8 mouse cellular contexts compared by ENCODE assay signal in the genomic region with DNA sequence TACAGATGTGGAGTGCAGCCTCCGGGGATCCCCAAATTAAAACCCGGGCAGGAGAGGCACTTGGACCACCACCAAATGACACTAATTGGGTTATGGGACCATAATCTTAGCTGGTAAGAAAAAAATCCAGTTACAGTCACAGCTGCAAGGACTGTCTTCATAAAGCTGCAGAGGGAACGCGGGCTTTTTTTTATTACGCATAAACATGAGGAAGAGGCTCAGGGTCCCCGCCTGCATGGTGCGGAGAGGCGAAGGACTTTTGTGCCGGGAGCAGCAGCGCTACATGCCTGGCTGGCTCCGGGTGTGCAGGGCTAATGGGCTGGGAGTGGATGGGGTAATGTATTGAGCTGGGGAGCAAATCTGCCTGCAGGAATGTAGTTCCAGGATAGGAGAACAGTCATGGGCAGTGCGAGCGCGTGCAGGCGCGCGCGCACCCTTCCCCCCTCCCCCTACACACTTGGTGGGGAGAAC. TPM values are rescaled to one million over a fixed set of nuclear protein-coding genes. Genes with fewer than 3 reads are reported as not detected.
DNase-seq lines count a peak whose midpoint lies in the region; ATAC-seq lines count a peak whose summit lies in the region.

No protein-coding gene starts in this region.

- peak overlapping the region; percentile 94 for H3K27ac ChIP-seq in forebrain, embryonic 15.5 days (replicated peaks)
- H3K27ac ChIP-seq in limb, embryonic 13.5 days = peak overlapping the region; percentile 94

- under 1% methylated on average over 18 of the region's 18 CpGs for WGBS in forebrain, embryonic 15.5 days
- under 1% methylated on average over 18 of the region's 18 CpGs for WGBS in limb, embryonic 13.5 days

- peak overlapping the region; percentile 49 for H3K4me3 ChIP-seq in forebrain, embryonic 15.5 days
- peak overlapping the region; percentile 43 for H3K4me3 ChIP-seq in limb, embryonic 13.5 days

- peak overlapping the region; percentile 79 for H3K4me2 ChIP-seq in forebrain, embryonic 15.5 days (replicated peaks)
- H3K4me2 ChIP-seq in limb, embryonic 13.5 days (replicated peaks) = peak overlapping the region; percentile 79

- H3K27me3 ChIP-seq in forebrain, embryonic 15.5 days = no peaks in the 10 kb centered on the region
- peaks cover 7% of the 10 kb centered on the region; the same call in 1 of the 2 replicates for H3K27me3 ChIP-seq in limb, embryonic 13.5 days

- peaks cover 35% of the 10 kb centered on the region for H3K4me1 ChIP-seq in forebrain, embryonic 15.5 days
- peaks cover 53% of the 10 kb centered on the region for H3K4me1 ChIP-seq in limb, embryonic 13.5 days

- H3K9ac ChIP-seq in forebrain, embryonic 15.5 days (replicated peaks) = peak overlapping the region; percentile 68
- peak overlapping the region; percentile 70 for H3K9ac ChIP-seq in limb, embryonic 13.5 days

- DNase-seq in left cerebral cortex, adult 18-20 months (ENCODE audit: low spot score in 2 of 2) = peak; percentile 22 to 25
- no peak for DNase-seq in left cerebral cortex, adult 11 months (ENCODE audit: low spot score)
- DNase-seq in cerebellum, postnatal 14 days = peak; percentile 38 to 45
- peak; percentile 50 for DNase-seq in retina, adult 2 months (ENCODE audit: low read depth, low spot score)
- DNase-seq in adrenal gland, adult 18-20 months (ENCODE audit: low spot score in 2 of 2) = no peak

- peak; percentile 75 for ATAC-seq in forebrain, embryonic 15.5 days (replicated peaks)
- peak; percentile 74 for ATAC-seq in limb, embryonic 13.5 days (ENCODE audit: low FRiP score, low read depth)
- no peak for ATAC-seq in activated CD4-positive, CD25-positive, alpha-beta regulatory T cell, adult 4 months

- no peaks in the 10 kb centered on the region for H3K36me3 ChIP-seq in forebrain, embryonic 15.5 days
- peaks cover 4% of the 10 kb centered on the region; the same call in 1 of the 2 replicates for H3K36me3 ChIP-seq in limb, embryonic 13.5 days

- no peaks in the 10 kb centered on the region for H3K9me3 ChIP-seq in forebrain, embryonic 15.5 days
- no peaks in the 10 kb centered on the region for H3K9me3 ChIP-seq in limb, embryonic 13.5 days

RNA-seq across cellular contexts. Expression of a gene that starts 20.3 kb away (rescaled TPM):
- 10 to 100 TPM; 12.3 to 13.6 TPM for total RNA-seq in left cerebral cortex, adult 18-20 months (2021)
- polyA plus RNA-seq in forebrain, embryonic 15.5 days (2015; fragmentation: Nextera tagmentation; extraction: Ambion mirVana) = 35.8 and 36.8 TPM in 2 replicates
- 65.4 and 75.3 TPM in 2 replicates for polyA plus RNA-seq in limb, embryonic 13.5 days (2015; fragmentation: Nextera tagmentation; extraction: Ambion mirVana)
- not detected for polyA plus RNA-seq in activated CD4-positive, CD25-positive, alpha-beta regulatory T cell, adult 4 months (2017; shearing (Covaris generic))
- 1 to 10 TPM; 3.9 to 6.2 TPM for total RNA-seq in adrenal gland, adult 18-20 months (2021)

Comparison
In these comparisons a context has a peak if more than half of its experiments do, and no peak if none do; other contexts are left out.
1. DNase-seq: peak in left cerebral cortex, adult 18-20 months (2 of 2), cerebellum, postnatal 14 days (2 of 2) and retina, adult 2 months (single experiment); none in left cerebral cortex, adult 11 months (single experiment) and adrenal gland, adult 18-20 months (0 of 2).
2. RNA of a gene that starts 20.3 kb away (polyA plus RNA-seq): 65.4 to 75.3 TPM in limb, embryonic 13.5 days and 35.8 to 36.8 TPM in forebrain, embryonic 15.5 days; not detected in activated CD4-positive, CD25-positive, alpha-beta regulatory T cell, adult 4 months; every median in the first group is over 10 times any median in the second.